Mouse (Mus musculus): Measurements from ENCODE around the gene Gm7982.
"Not testable (repeated sequence)": the region's sequence is repeated elsewhere in the genome, so short reads cannot be mapped to it uniquely, and the experiment has no call there.

Gm7982 gene

DNA sequence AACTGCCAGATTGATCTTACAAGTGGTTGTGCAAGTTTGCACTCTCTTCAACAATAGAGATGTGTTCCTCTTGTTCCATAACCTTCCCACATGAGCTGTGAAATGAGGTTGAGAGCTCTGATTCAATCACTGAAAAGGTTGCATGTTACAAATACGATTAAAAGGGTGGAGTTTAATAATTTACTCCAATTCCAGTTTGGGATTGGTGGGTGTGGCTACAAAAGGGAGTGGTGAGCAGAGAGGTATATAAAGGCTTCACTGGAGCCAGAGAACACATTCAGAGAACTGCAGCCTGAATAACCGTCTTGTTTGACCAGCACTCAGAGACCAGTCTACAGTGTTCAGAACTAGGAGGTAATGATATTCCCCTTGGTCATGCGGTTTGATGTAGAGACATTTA, at the start of gene Gm7982:
TSS of gene Gm7982 (plus strand) at position 301 of the 400 bp plus-strand sequence.
- H3K36me3 ChIP-seq (ENCODE audit: insufficient read depth, low read length); H3K27me3 ChIP-seq (ENCODE audit: insufficient read depth, low read length); H3K4me1 ChIP-seq (replicated peaks; ENCODE audit: low read depth, low read length); H3K9me3 ChIP-seq (ENCODE audit: low read length); H3K4me3 ChIP-seq (replicated peaks; ENCODE audit: low read length): not testable (repeated sequence)

DNA sequence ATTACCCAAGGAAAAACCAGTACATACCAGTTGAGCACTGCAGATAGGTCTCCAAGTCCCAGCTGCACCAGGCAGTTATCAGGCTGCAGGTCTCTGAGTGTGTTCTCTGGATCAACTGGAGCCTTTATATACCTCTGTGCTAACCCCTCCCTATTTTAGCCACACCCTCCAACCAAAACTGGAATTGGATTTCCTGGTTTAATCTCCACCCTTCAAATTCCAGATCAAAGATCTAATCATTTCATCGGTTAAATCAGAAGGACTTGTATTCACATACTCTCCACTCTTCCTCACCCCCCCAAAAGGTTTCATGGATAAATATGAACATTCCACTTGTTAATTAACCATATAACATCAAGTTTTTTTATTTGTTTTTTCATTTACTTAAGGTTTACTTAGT, 5.7 kb upstream of the Gm7982 start, which contains the start of gene Gm7978:
TSS of gene Gm7978 (minus strand) at position 101 of the 400 bp plus-strand sequence.
- H3K4me3 ChIP-seq (replicated peaks; ENCODE audit: low read length); H3K27me3 ChIP-seq (ENCODE audit: insufficient read depth, low read length); H3K36me3 ChIP-seq (ENCODE audit: insufficient read depth, low read length); H3K4me1 ChIP-seq (replicated peaks; ENCODE audit: low read depth, low read length); H3K9me3 ChIP-seq (ENCODE audit: low read length): not testable (repeated sequence)

DNA sequence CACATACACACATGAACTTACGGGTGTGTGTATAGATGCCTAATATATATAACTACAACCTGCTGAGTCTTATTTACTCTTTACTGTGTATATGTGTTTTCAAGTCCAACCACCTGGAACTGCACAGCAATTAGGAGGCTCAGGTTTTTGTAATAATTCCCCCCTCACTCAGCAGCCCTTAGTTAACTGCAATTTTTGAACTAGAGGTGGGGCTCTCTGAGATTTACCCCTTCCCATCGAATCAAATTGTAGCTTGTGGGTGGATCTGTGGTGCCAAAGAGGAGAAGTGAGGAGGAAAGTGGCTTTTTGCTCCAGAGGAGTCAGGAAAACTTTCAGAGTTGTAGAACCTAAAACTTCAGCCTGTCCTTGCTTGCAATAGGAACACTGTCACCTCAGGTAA, 33.9 kb downstream of the Gm7982 start, which contains the start of gene E330014E10Rik:
TSS of gene E330014E10Rik (plus strand) at position 301 of the 400 bp plus-strand sequence.
- not testable (repeated sequence) for H3K9me3 ChIP-seq (ENCODE audit: low read length); H3K4me1 ChIP-seq (replicated peaks; ENCODE audit: low read depth, low read length); H3K36me3 ChIP-seq (ENCODE audit: insufficient read depth, low read length); H3K4me3 ChIP-seq (replicated peaks; ENCODE audit: low read length); H3K27me3 ChIP-seq (ENCODE audit: insufficient read depth, low read length)
